Mouse (Mus musculus): ENCODE results near the gene Gm12887. TPM values are rescaled to one million over a fixed set of nuclear protein-coding genes. Genes with fewer than 3 reads are reported as not detected.

Gene Gm12887
- not detected in 2 replicates for total RNA-seq (2015; ENCODE audit: low replicate concordance)
- not detected in 2 replicates for total RNA-seq (2017; ENCODE audit: low replicate concordance)

DNA sequence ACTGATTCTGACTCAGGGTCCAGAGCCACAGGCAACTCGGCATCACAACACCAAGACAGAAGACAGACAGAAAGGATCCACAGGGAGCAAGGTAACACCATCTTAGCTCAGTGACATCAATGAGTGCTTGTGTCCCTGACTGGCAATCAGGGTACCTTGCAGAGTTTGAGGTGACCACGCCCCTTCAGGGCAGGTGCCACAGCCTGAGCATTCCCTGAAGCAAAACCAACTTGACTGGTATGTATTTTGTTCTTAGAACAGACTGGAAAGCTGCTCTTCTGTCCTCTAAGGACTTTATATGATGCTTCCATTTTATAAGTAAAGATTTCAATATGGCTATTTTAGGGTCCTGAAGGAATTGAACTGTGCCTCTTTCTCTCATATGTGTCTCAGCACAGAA, at the start of gene Gm12887:
Gene Gm12887 (minus strand): TSS at position 101 of the 400 bp plus-strand sequence.
- no peak for ATAC-seq (replicated peaks; ENCODE audit: low FRiP score, poor library complexity, severe bottlenecking)

DNA sequence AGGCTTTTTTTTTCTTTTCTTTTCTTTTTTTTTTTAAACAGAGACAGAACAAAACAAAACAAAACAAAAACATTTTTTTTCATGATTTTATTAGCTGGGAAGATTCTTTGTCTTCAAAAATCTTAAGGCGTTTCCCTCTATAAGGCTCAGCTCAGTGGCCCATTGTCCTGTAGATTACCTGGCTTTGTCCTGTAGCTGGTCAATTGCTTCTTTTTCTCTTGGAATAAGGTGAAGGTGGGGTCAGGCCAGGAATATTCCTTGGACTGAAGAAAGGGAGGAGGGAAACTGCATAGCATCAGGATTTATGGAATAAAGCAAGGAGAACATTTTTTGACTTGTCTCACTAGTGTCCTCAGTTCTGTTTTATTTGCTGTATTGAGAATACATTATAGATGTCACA, 35.1 kb upstream of the Gm12887 start:
- ATAC-seq (replicated peaks; ENCODE audit: low FRiP score, poor library complexity, severe bottlenecking), result no peak

Other genes starting within 250 kb of the Gm12887 start
- not detected in 2 replicates for gene Gm12886, start 199.0 kb downstream of the Gm12887 start, total RNA-seq (2015; ENCODE audit: low replicate concordance)
- gene Gm12886, start 199.0 kb downstream of the Gm12887 start, total RNA-seq (2017; ENCODE audit: low replicate concordance), result not detected in 2 replicates